Mouse (Mus musculus): ENCODE results near the gene Gm49368. TPM values are rescaled to one million over a fixed set of nuclear protein-coding genes. Genes with fewer than 3 reads are reported as not detected.
"Not testable (repeated sequence)": the region's sequence is repeated elsewhere in the genome, so short reads cannot be mapped to it uniquely, and the experiment has no call there.

Gm49368 gene
- total and polyA plus RNA-seq, 2 experiments: 0.09 TPM; not detected in 1

GRCm38 (mm10) chr7:128032290-128032988, 30.0 kb upstream of the Gm49368 start:
- DNase-seq (ENCODE audit: extremely low read depth, low read depth, low spot score): peak; percentile 90
- TF ChIP-seq POLR2A (IDR thresholded peaks at IDR 0.05; ENCODE audit: extremely low read depth, insufficient read depth, low read length) (no peak), CTCF (IDR thresholded peaks at IDR 0.05; ENCODE audit: low read depth, low read length) (no peak)
- no peak overlapping the region for H3K9ac ChIP-seq (ENCODE audit: low read depth, low read length)
- H3K4me1 ChIP-seq (ENCODE audit: control insufficient read depth, insufficient read depth, low read length): peaks cover 15% of the 10 kb centered on the region
- peak overlapping the region; percentile 99 for H3K27ac ChIP-seq (replicated peaks; ENCODE audit: insufficient read depth, low read depth, low read length)
- no peaks in the 10 kb centered on the region for H3K36me3 ChIP-seq (ENCODE audit: control insufficient read depth, insufficient read depth, low read length)
- no peaks in the 10 kb centered on the region for H3K79me2 ChIP-seq (ENCODE audit: control insufficient read depth, insufficient read depth, low read length)
- 39% methylated on average over 5 of the region's 5 CpGs for WGBS
- H3K27me3 ChIP-seq (ENCODE audit: control insufficient read depth, insufficient read depth, low read length): no peaks in the 10 kb centered on the region
- H3K4me3 ChIP-seq (ENCODE audit: insufficient read depth, low read depth, low read length): no peak overlapping the region

GRCm38 (mm10) chr7:128032989-128033293, 29.5 kb upstream of the Gm49368 start:
- H3K4me1 ChIP-seq (ENCODE audit: control insufficient read depth, insufficient read depth, low read length): peaks cover 15% of the 10 kb centered on the region
- 89% methylated on average over 3 of the region's 3 CpGs for WGBS
- peak overlapping the region; percentile 99 for H3K27ac ChIP-seq (replicated peaks; ENCODE audit: insufficient read depth, low read depth, low read length)
- H3K36me3 ChIP-seq (ENCODE audit: control insufficient read depth, insufficient read depth, low read length): no peaks in the 10 kb centered on the region
- no peak for TF ChIP-seq POLR2A (IDR thresholded peaks at IDR 0.05; ENCODE audit: extremely low read depth, insufficient read depth, low read length)
- no peak for TF ChIP-seq CTCF (IDR thresholded peaks at IDR 0.05; ENCODE audit: low read depth, low read length)
- DNase-seq (ENCODE audit: extremely low read depth, low read depth, low spot score): no peak
- H3K79me2 ChIP-seq (ENCODE audit: control insufficient read depth, insufficient read depth, low read length): no peaks in the 10 kb centered on the region
- no peaks in the 10 kb centered on the region for H3K27me3 ChIP-seq (ENCODE audit: control insufficient read depth, insufficient read depth, low read length)
- no peak overlapping the region for H3K9ac ChIP-seq (ENCODE audit: low read depth, low read length)
- H3K4me3 ChIP-seq (ENCODE audit: insufficient read depth, low read depth, low read length): no peak overlapping the region

GRCm38 (mm10) chr7:128033616-128034015, 28.9 kb upstream of the Gm49368 start:
- peaks cover 15% of the 10 kb centered on the region for H3K4me1 ChIP-seq (ENCODE audit: control insufficient read depth, insufficient read depth, low read length)
- no peak overlapping the region for H3K27ac ChIP-seq (replicated peaks; ENCODE audit: insufficient read depth, low read depth, low read length)
- H3K4me3 ChIP-seq (ENCODE audit: insufficient read depth, low read depth, low read length): no peak overlapping the region
- no peak overlapping the region for H3K9ac ChIP-seq (ENCODE audit: low read depth, low read length)
- 59% methylated on average over 4 of the region's 4 CpGs for WGBS
- no peaks in the 10 kb centered on the region for H3K27me3 ChIP-seq (ENCODE audit: control insufficient read depth, insufficient read depth, low read length)
- peak; percentile 59 for DNase-seq (ENCODE audit: extremely low read depth, low read depth, low spot score)
- H3K36me3 ChIP-seq (ENCODE audit: control insufficient read depth, insufficient read depth, low read length): no peaks in the 10 kb centered on the region
- no peaks in the 10 kb centered on the region for H3K79me2 ChIP-seq (ENCODE audit: control insufficient read depth, insufficient read depth, low read length)
- TF ChIP-seq CTCF (IDR thresholded peaks at IDR 0.05; ENCODE audit: low read depth, low read length): no peak
- TF ChIP-seq POLR2A (IDR thresholded peaks at IDR 0.05; ENCODE audit: extremely low read depth, insufficient read depth, low read length): no peak

- not testable (repeated sequence) for H3K4me3 ChIP-seq (ENCODE audit: insufficient read depth, low read depth, low read length); H3K36me3 ChIP-seq (ENCODE audit: control insufficient read depth, insufficient read depth, low read length); H3K9ac ChIP-seq (ENCODE audit: low read depth, low read length); H3K79me2 ChIP-seq (ENCODE audit: control insufficient read depth, insufficient read depth, low read length); DNase-seq (ENCODE audit: extremely low read depth, low read depth, low spot score); H3K27ac ChIP-seq (replicated peaks; ENCODE audit: insufficient read depth, low read depth, low read length); H3K4me1 ChIP-seq (ENCODE audit: control insufficient read depth, insufficient read depth, low read length); H3K27me3 ChIP-seq (ENCODE audit: control insufficient read depth, insufficient read depth, low read length)
- WGBS: 82% methylated on average over 15 of the region's 15 CpGs
Measured at GRCm38 (mm10) chr7:128042161-128042820, 20.2 kb upstream of the Gm49368 start.

DNA sequence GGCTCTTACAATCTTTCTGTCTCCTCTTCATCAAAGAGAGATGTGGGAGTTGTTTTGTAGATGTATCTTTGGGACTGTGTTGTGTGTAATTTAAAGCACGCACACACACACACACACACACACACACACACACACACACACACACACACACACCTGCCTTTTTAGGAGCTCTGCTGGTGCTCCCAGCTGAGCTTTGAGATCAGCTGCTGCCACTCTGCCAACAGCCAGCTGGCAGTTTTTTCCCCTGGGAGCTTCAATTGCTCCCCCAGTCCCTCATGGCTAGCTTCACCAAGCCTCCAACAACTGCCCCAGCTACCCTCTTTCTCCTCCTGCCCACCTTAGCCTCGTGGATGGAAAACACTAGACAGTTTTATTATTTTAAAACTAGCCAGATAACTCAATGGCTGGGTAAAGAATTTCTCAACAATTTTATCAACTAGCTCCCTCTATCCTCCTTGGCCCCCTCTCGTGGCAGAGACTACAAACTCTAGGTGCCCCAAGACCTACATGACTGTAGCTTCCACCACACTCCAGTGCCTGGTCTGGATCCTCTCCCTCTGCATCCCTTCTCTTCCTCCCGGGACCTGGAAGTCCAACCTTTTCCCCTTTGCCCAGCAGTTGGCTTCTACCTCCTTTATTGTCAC, 18.2 kb upstream of the Gm49368 start:
- TF ChIP-seq POLR2A (IDR thresholded peaks at IDR 0.05; ENCODE audit: extremely low read depth, insufficient read depth, low read length) (no peak), CTCF (IDR thresholded peaks at IDR 0.05; ENCODE audit: low read depth, low read length) (no peak)
- Histone ChIP-seq H3K79me2 (ENCODE audit: control insufficient read depth, insufficient read depth, low read length) (no peaks in the 10 kb centered on the region), H3K27me3 (ENCODE audit: control insufficient read depth, insufficient read depth, low read length) (no peaks in the 10 kb centered on the region), H3K4me3 (ENCODE audit: insufficient read depth, low read depth, low read length) (no peak overlapping the region), H3K27ac (replicated peaks; ENCODE audit: insufficient read depth, low read depth, low read length) (no peak overlapping the region), H3K9ac (ENCODE audit: low read depth, low read length) (no peak overlapping the region), H3K36me3 (ENCODE audit: control insufficient read depth, insufficient read depth, low read length) (no peaks in the 10 kb centered on the region), H3K4me1 (ENCODE audit: control insufficient read depth, insufficient read depth, low read length) (no peaks in the 10 kb centered on the region)
- 68% methylated on average over 4 of the region's 4 CpGs for WGBS
- DNase-seq (ENCODE audit: extremely low read depth, low read depth, low spot score): no peak

GRCm38 (mm10) chr7:128045640-128046039, 16.8 kb upstream of the Gm49368 start:
- Histone ChIP-seq H3K27ac (replicated peaks; ENCODE audit: insufficient read depth, low read depth, low read length) (no peak overlapping the region), H3K4me3 (ENCODE audit: insufficient read depth, low read depth, low read length) (no peak overlapping the region), H3K36me3 (ENCODE audit: control insufficient read depth, insufficient read depth, low read length) (no peaks in the 10 kb centered on the region), H3K4me1 (ENCODE audit: control insufficient read depth, insufficient read depth, low read length) (no peaks in the 10 kb centered on the region), H3K9ac (ENCODE audit: low read depth, low read length) (no peak overlapping the region), H3K27me3 (ENCODE audit: control insufficient read depth, insufficient read depth, low read length) (no peaks in the 10 kb centered on the region), H3K79me2 (ENCODE audit: control insufficient read depth, insufficient read depth, low read length) (no peaks in the 10 kb centered on the region)
- TF ChIP-seq POLR2A (IDR thresholded peaks at IDR 0.05; ENCODE audit: extremely low read depth, insufficient read depth, low read length): no peak
- TF ChIP-seq CTCF (IDR thresholded peaks at IDR 0.05; ENCODE audit: low read depth, low read length): no peak
- no peak for DNase-seq (ENCODE audit: extremely low read depth, low read depth, low spot score)
- WGBS: 70% methylated on average over 2 of the region's 2 CpGs
